Mouse (Mus musculus) adrenal gland, postnatal 4 days (tissue): ENCODE data around the gene Mob3a. TPM values are rescaled to one million over a fixed set of nuclear protein-coding genes. Genes with fewer than 3 reads are reported as not detected.
A peak's percentile ranks its signal among the peaks of the same experiment; 100 is the strongest.

Experiments
- DNase-seq, 2 experiments: peaks; one replicate each; pipeline ENCODE4 v3.0.0; 2021 to 2022; ENCODE audit warnings: low spot score in 2 of 2, mixed read lengths in 2 of 2
- long read RNA-seq, 2 experiments: library from polyadenylated mRNA; stranded (forward); transcript quantifications; one replicate each; pipeline ENCODE4 v2.0.0; 2021
- total RNA-seq, 2 experiments: library from RNA; stranded (reverse); gene quantifications; 2 replicates each; pipeline ENCODE4 v1.2.3; 2021

The Mob3a gene
- total RNA-seq: 10 to 100 TPM; 16.5 to 16.6 TPM
- long read RNA-seq, experiment 1, transcript Mob3a-201 (4 exons, 2,682 nt): major isoform, 11 of 15 reads
- long read RNA-seq, experiment 1, partial matches to known transcripts: 1 of 15 reads
- long read RNA-seq, experiment 1, other reads (novel, unspliced or antisense): 3 of 15 reads
- long read RNA-seq, experiment 2, transcript Mob3a-201 (4 exons, 2,682 nt): major isoform, 24 of 33 reads
- long read RNA-seq, experiment 2, partial matches to known transcripts: 2 of 33 reads
- long read RNA-seq, experiment 2, other reads (novel, unspliced or antisense): 7 of 33 reads

GRCm38 (mm10) chr10:80701721-80702535 lies at the start of gene Mob3a, which contains the start of gene Izumo4:
Mob3a (minus strand) TSS chr10:80701977.
Izumo4 (plus strand) TSS chr10:80702184.
- peak; percentile 96 to 98 for DNase-seq

- no peak for DNase-seq
Measured at GRCm38 (mm10) chr10:80751188-80751832, 49.5 kb upstream of the Mob3a start.

- DNase-seq: no peak
Measured at GRCm38 (mm10) chr10:80748609-80749008, 46.8 kb upstream of the Mob3a start.

- peak in 1 of 2 experiments; percentile 62 for DNase-seq
Measured at GRCm38 (mm10) chr10:80747410-80747809, 45.6 kb upstream of the Mob3a start.

GRCm38 (mm10) chr10:80744262-80744661 lies 42.5 kb upstream of the Mob3a start:
- DNase-seq: no peak

GRCm38 (mm10) chr10:80742180-80742978 lies 40.6 kb upstream of the Mob3a start, which contains the start of gene Ap3d1:
Ap3d1 (minus strand) TSS chr10:80742264.
- peak; percentile 87 to 95 for DNase-seq

GRCm38 (mm10) chr10:80741634-80742179 lies 39.9 kb upstream of the Mob3a start:
- no peak for DNase-seq

- DNase-seq: no peak
Measured at GRCm38 (mm10) chr10:80741146-80741545, 39.4 kb upstream of the Mob3a start.

GRCm38 (mm10) chr10:80738657-80739056 lies 36.9 kb upstream of the Mob3a start:
- no peak for DNase-seq

- no peak for DNase-seq
Measured at GRCm38 (mm10) chr10:80736731-80737130, 35.0 kb upstream of the Mob3a start.

GRCm38 (mm10) chr10:80732611-80733101 lies 30.9 kb upstream of the Mob3a start:
- no peak for DNase-seq

GRCm38 (mm10) chr10:80727369-80728127 lies 25.8 kb upstream of the Mob3a start:
- no peak for DNase-seq

GRCm38 (mm10) chr10:80717281-80717680 lies 15.5 kb upstream of the Mob3a start:
- no peak for DNase-seq

GRCm38 (mm10) chr10:80710834-80711233 lies 9.1 kb upstream of the Mob3a start:
- no peak for DNase-seq

GRCm38 (mm10) chr10:80705479-80705878 lies 3.7 kb upstream of the Mob3a start:
- no peak for DNase-seq

- no peak for DNase-seq
Measured at GRCm38 (mm10) chr10:80705033-80705432, 3.3 kb upstream of the Mob3a start.

- DNase-seq: no peak
Measured at GRCm38 (mm10) chr10:80704418-80704817, 2.6 kb upstream of the Mob3a start.

- no peak for DNase-seq
Measured at GRCm38 (mm10) chr10:80703643-80704042, 1.9 kb upstream of the Mob3a start.

- peak; percentile 80 to 94 for DNase-seq
Measured at GRCm38 (mm10) chr10:80702536-80703390, 986 bp upstream of the Mob3a start.
